14 mouse cellular contexts compared by ENCODE assay signal in genomic region chr13:102895894-102896293, GRCm38 (mm10).
DNase-seq lines count a peak whose midpoint lies in the region; TF ChIP-seq lines count a peak whose summit lies in the region.
"Had no signal": no experiment of that assay in that cellular context is flagged by ENCODE, and none has a peak within 500 bp of the region (broad histone marks: within the 10 kb centered on the region; RNA-seq: fewer than 3 reads in every experiment).

No protein-coding gene starts in this region.

- H3K27ac ChIP-seq in gastrocnemius, adult 2 months, result peak overlapping the region; percentile 83
- no peak overlapping the region; the same call in 1 of the 2 replicates for H3K27ac ChIP-seq in left cerebral cortex, adult 2 months
- H3K27ac ChIP-seq: liver, embryonic 12.5 days had no signal

- no peaks in the 10 kb centered on the region for H3K27me3 ChIP-seq in megakaryocyte, embryonic 14.5 days (replicated peaks)
- H3K27me3 ChIP-seq: liver, embryonic 12.5 days had no signal

- no peak for DNase-seq in gastrocnemius, adult 2 months
- DNase-seq in gastrocnemius, postnatal 25 days, result no peak
- peak; percentile 94 for DNase-seq in 416B (ENCODE audit: low read depth)
- peak; percentile 39 for DNase-seq in T-cell, adult 2 months (ENCODE audit: low spot score)
- DNase-seq in cerebellum, postnatal 25 days, result no peak
- DNase-seq in left cerebral cortex, adult 2 months (ENCODE audit: extremely low spot score in 1 of 2, low spot score in 2 of 2), result no peak
- no peak for DNase-seq in left cerebral cortex, postnatal 4 days
- DNase-seq: adrenal gland, postnatal 14 days; cerebellum, adult 9-11 months; gastrocnemius, postnatal 14 days; heart, postnatal 4 days; thymus, postnatal 4 days had no signal

- peaks cover 34% of the 10 kb centered on the region for H3K36me3 ChIP-seq in megakaryocyte, embryonic 14.5 days (replicated peaks; ENCODE audit: low read length)
- H3K36me3 ChIP-seq: liver, embryonic 12.5 days had no signal

- H3K9me3 ChIP-seq in megakaryocyte, embryonic 14.5 days, result no peaks in the 10 kb centered on the region
- H3K9me3 ChIP-seq: liver, embryonic 12.5 days had no signal

- intact Hi-C loops in gastrocnemius, adult 2 months (cut with DNase I), result no loop called here
- intact Hi-C loops in left cerebral cortex, adult 2 months (cut with DNase I), result no loop called here
- intact Hi-C loops in left cerebral cortex, postnatal 4 days (cut with DNase I), result no loop called here

- H3K4me3 ChIP-seq in gastrocnemius, adult 2 months, result peak overlapping the region; percentile 34
- peak overlapping the region; percentile 33 for H3K4me3 ChIP-seq in megakaryocyte, embryonic 14.5 days (replicated peaks)
- H3K4me3 ChIP-seq in left cerebral cortex, adult 2 months, result no peak overlapping the region
- H3K4me3 ChIP-seq: liver, embryonic 12.5 days had no signal

- H3K4me1 ChIP-seq in megakaryocyte, embryonic 14.5 days, result peaks cover 77% of the 10 kb centered on the region

- TF ChIP-seq CTCF in gastrocnemius, adult 2 months (IDR thresholded peaks at IDR 0.05), result no peak
- TF ChIP-seq CTCF in left cerebral cortex, adult 2 months (IDR thresholded peaks at IDR 0.05), result no peak

Comparison
In these comparisons a context has a peak if more than half of its experiments do, and no peak if none do; other contexts are left out.
1. DNase-seq: peak in 416B (single experiment) and T-cell, adult 2 months (single experiment); none in gastrocnemius, adult 2 months (single experiment), gastrocnemius, postnatal 25 days (single experiment), cerebellum, postnatal 25 days (0 of 2), left cerebral cortex, adult 2 months (0 of 2) and left cerebral cortex, postnatal 4 days (single experiment).